Mouse (Mus musculus) lung, postnatal 0 days (tissue): Measurements from ENCODE around the gene Kcnh6.

Experiments
- CTCF ChIP-seq: IDR thresholded peaks from 2 replicates; pipeline ENCODE4 v1.5.1; 2016; ENCODE audit warnings: antibody characterized with exemption, mild to moderate bottlenecking
- EP300 ChIP-seq: IDR thresholded peaks from 2 replicates; pipeline ENCODE4 v1.6.1; 2016; ENCODE audit warnings: antibody characterized with exemption, mild to moderate bottlenecking, control low read depth

GRCm38 (mm10) chr11:105964691-105965090, 43.2 kb upstream of the Kcnh6 start:
- peak; percentile 38; the same call in 1 of the 2 replicates for TF ChIP-seq CTCF
- TF ChIP-seq EP300 = no peak
